Mouse (Mus musculus): ENCODE results near the gene Podxl2. TPM values are rescaled to one million over a fixed set of nuclear protein-coding genes. Genes with fewer than 3 reads are reported as not detected.

Gene Podxl2
- polyA plus RNA-seq, 1 experiment = 3.4 TPM

- no peak for TF ChIP-seq TCF3 (IDR thresholded peaks at IDR 0.05; ENCODE audit: insufficient read length, low read depth)
- TF ChIP-seq POLR2AphosphoS2 (IDR thresholded peaks at IDR 0.05; ENCODE audit: insufficient read length, low read depth) = no peak
- no peak for TF ChIP-seq REST (IDR thresholded peaks at IDR 0.05; ENCODE audit: insufficient read depth, insufficient read length)
- no peak for TF ChIP-seq TCF12 (IDR thresholded peaks at IDR 0.05; ENCODE audit: insufficient read depth, poor library complexity, severe bottlenecking)
- TF ChIP-seq MYOD1 (IDR thresholded peaks at IDR 0.05; ENCODE audit: control insufficient read depth in 1 of 3, insufficient read length in 2 of 3, low read depth in 2 of 3) = no peak
- TF ChIP-seq CEBPB (IDR thresholded peaks at IDR 0.05; ENCODE audit: insufficient read depth, poor library complexity, severe bottlenecking) = no peak
- no peak for TF ChIP-seq E2F4 (IDR thresholded peaks at IDR 0.05; ENCODE audit: insufficient read depth)
- no peak for TF ChIP-seq POLR2A (IDR thresholded peaks at IDR 0.05; ENCODE audit: insufficient read length, low read depth)
- TF ChIP-seq MYOG (IDR thresholded peaks at IDR 0.05; ENCODE audit: control insufficient read depth in 1 of 3, insufficient read depth in 1 of 3, insufficient read length in 2 of 3, low read depth in 2 of 3) = no peak
- TF ChIP-seq USF1 (IDR thresholded peaks at IDR 0.05; ENCODE audit: low read depth) = no peak
- TF ChIP-seq SRF (IDR thresholded peaks at IDR 0.05; ENCODE audit: control insufficient read depth, insufficient read length, low read depth) = no peak
- TF ChIP-seq MAX (IDR thresholded peaks at IDR 0.05; ENCODE audit: low read depth) = no peak
- Histone ChIP-seq H3K4me3 (peak overlapping the region; percentile 58), H3ac (ENCODE audit: control insufficient read depth, insufficient read length) (no peak overlapping the region), H3K4me2 (ENCODE audit: low read depth) (peak overlapping the region; percentile 89), H3K27me3 (ENCODE audit: control insufficient read depth, insufficient read depth, insufficient read length) (no peaks in the 10 kb centered on the region), H3K79me2 (ENCODE audit: control insufficient read depth, insufficient read depth) (peaks cover 6% of the 10 kb centered on the region), H3K36me3 (ENCODE audit: control insufficient read depth, insufficient read depth) (no peaks in the 10 kb centered on the region)
Observed at GRCm38 (mm10) chr6:88899086-88899485, 24.2 kb upstream of the Podxl2 start.

- no peaks in the 10 kb centered on the region for H3K27me3 ChIP-seq (ENCODE audit: control insufficient read depth, insufficient read depth, insufficient read length)
- no peaks in the 10 kb centered on the region for H3K36me3 ChIP-seq (ENCODE audit: control insufficient read depth, insufficient read depth)
- peak within 1 kb of the TSS; percentile 89 for H3K4me2 ChIP-seq (ENCODE audit: low read depth)
- TF ChIP-seq TCF3 (IDR thresholded peaks at IDR 0.05; ENCODE audit: insufficient read length, low read depth) (no peak), POLR2A (IDR thresholded peaks at IDR 0.05; ENCODE audit: insufficient read length, low read depth) (peak; percentile 61), POLR2AphosphoS2 (IDR thresholded peaks at IDR 0.05; ENCODE audit: insufficient read length, low read depth) (peak; percentile 21), MAX (IDR thresholded peaks at IDR 0.05; ENCODE audit: low read depth) (no peak), MYOG (IDR thresholded peaks at IDR 0.05; ENCODE audit: control insufficient read depth in 1 of 3, insufficient read depth in 1 of 3, insufficient read length in 2 of 3, low read depth in 2 of 3) (peak in 1 of 3 experiments; percentile 76), E2F4 (IDR thresholded peaks at IDR 0.05; ENCODE audit: insufficient read depth) (peak; percentile 64), REST (IDR thresholded peaks at IDR 0.05; ENCODE audit: insufficient read depth, insufficient read length) (no peak), CEBPB (IDR thresholded peaks at IDR 0.05; ENCODE audit: insufficient read depth, poor library complexity, severe bottlenecking) (no peak), TCF12 (IDR thresholded peaks at IDR 0.05; ENCODE audit: insufficient read depth, poor library complexity, severe bottlenecking) (no peak), USF1 (IDR thresholded peaks at IDR 0.05; ENCODE audit: low read depth) (peak; percentile 96), SRF (IDR thresholded peaks at IDR 0.05; ENCODE audit: control insufficient read depth, insufficient read length, low read depth) (peak; percentile 39), MYOD1 (IDR thresholded peaks at IDR 0.05; ENCODE audit: control insufficient read depth in 1 of 3, insufficient read length in 2 of 3, low read depth in 2 of 3) (peak in 2 of 3 experiments; percentile 70 to 85)
- peak within 1 kb of the TSS; percentile 48 for H3ac ChIP-seq (ENCODE audit: control insufficient read depth, insufficient read length)
- peaks cover 6% of the 10 kb centered on the region for H3K79me2 ChIP-seq (ENCODE audit: control insufficient read depth, insufficient read depth)
- H3K4me3 ChIP-seq = peak within 1 kb of the TSS; percentile 58
Observed at GRCm38 (mm10) chr6:88898534-88899048, 23.7 kb upstream of the Podxl2 start, which contains the start of gene Mcm2. Gene Mcm2 (minus strand): TSS chr6:88898780.

GRCm38 (mm10) chr6:88897246-88897645 lies 22.4 kb upstream of the Podxl2 start:
- H3K79me2 ChIP-seq (ENCODE audit: control insufficient read depth, insufficient read depth) = no peaks in the 10 kb centered on the region
- H3K4me2 ChIP-seq (ENCODE audit: low read depth) = peak overlapping the region; percentile 89
- TF ChIP-seq TCF3 (IDR thresholded peaks at IDR 0.05; ENCODE audit: insufficient read length, low read depth) (no peak), USF1 (IDR thresholded peaks at IDR 0.05; ENCODE audit: low read depth) (no peak), MYOD1 (IDR thresholded peaks at IDR 0.05; ENCODE audit: control insufficient read depth in 1 of 3, insufficient read length in 2 of 3, low read depth in 2 of 3) (no peak), MAX (IDR thresholded peaks at IDR 0.05; ENCODE audit: low read depth) (no peak), POLR2AphosphoS2 (IDR thresholded peaks at IDR 0.05; ENCODE audit: insufficient read length, low read depth) (no peak), REST (IDR thresholded peaks at IDR 0.05; ENCODE audit: insufficient read depth, insufficient read length) (no peak), SRF (IDR thresholded peaks at IDR 0.05; ENCODE audit: control insufficient read depth, insufficient read length, low read depth) (no peak), E2F4 (IDR thresholded peaks at IDR 0.05; ENCODE audit: insufficient read depth) (no peak), POLR2A (IDR thresholded peaks at IDR 0.05; ENCODE audit: insufficient read length, low read depth) (no peak), CEBPB (IDR thresholded peaks at IDR 0.05; ENCODE audit: insufficient read depth, poor library complexity, severe bottlenecking) (no peak), MYOG (IDR thresholded peaks at IDR 0.05; ENCODE audit: control insufficient read depth in 1 of 3, insufficient read depth in 1 of 3, insufficient read length in 2 of 3, low read depth in 2 of 3) (no peak), TCF12 (IDR thresholded peaks at IDR 0.05; ENCODE audit: insufficient read depth, poor library complexity, severe bottlenecking) (no peak)
- H3K4me3 ChIP-seq = peak overlapping the region; percentile 58
- H3K36me3 ChIP-seq (ENCODE audit: control insufficient read depth, insufficient read depth) = no peaks in the 10 kb centered on the region
- H3ac ChIP-seq (ENCODE audit: control insufficient read depth, insufficient read length) = no peak overlapping the region
- no peaks in the 10 kb centered on the region for H3K27me3 ChIP-seq (ENCODE audit: control insufficient read depth, insufficient read depth, insufficient read length)

- no peak overlapping the region for H3K4me3 ChIP-seq
- TF ChIP-seq MYOG (IDR thresholded peaks at IDR 0.05; ENCODE audit: control insufficient read depth in 1 of 3, insufficient read depth in 1 of 3, insufficient read length in 2 of 3, low read depth in 2 of 3) (no peak), MYOD1 (IDR thresholded peaks at IDR 0.05; ENCODE audit: control insufficient read depth in 1 of 3, insufficient read length in 2 of 3, low read depth in 2 of 3) (no peak), CEBPB (IDR thresholded peaks at IDR 0.05; ENCODE audit: insufficient read depth, poor library complexity, severe bottlenecking) (no peak), MAX (IDR thresholded peaks at IDR 0.05; ENCODE audit: low read depth) (no peak), E2F4 (IDR thresholded peaks at IDR 0.05; ENCODE audit: insufficient read depth) (no peak), TCF12 (IDR thresholded peaks at IDR 0.05; ENCODE audit: insufficient read depth, poor library complexity, severe bottlenecking) (no peak), USF1 (IDR thresholded peaks at IDR 0.05; ENCODE audit: low read depth) (no peak), TCF3 (IDR thresholded peaks at IDR 0.05; ENCODE audit: insufficient read length, low read depth) (no peak), POLR2AphosphoS2 (IDR thresholded peaks at IDR 0.05; ENCODE audit: insufficient read length, low read depth) (no peak), SRF (IDR thresholded peaks at IDR 0.05; ENCODE audit: control insufficient read depth, insufficient read length, low read depth) (no peak), POLR2A (IDR thresholded peaks at IDR 0.05; ENCODE audit: insufficient read length, low read depth) (no peak), REST (IDR thresholded peaks at IDR 0.05; ENCODE audit: insufficient read depth, insufficient read length) (no peak)
- H3K4me2 ChIP-seq (ENCODE audit: low read depth) = no peak overlapping the region
- no peaks in the 10 kb centered on the region for H3K27me3 ChIP-seq (ENCODE audit: control insufficient read depth, insufficient read depth, insufficient read length)
- H3K79me2 ChIP-seq (ENCODE audit: control insufficient read depth, insufficient read depth) = no peaks in the 10 kb centered on the region
- no peak overlapping the region for H3ac ChIP-seq (ENCODE audit: control insufficient read depth, insufficient read length)
- no peaks in the 10 kb centered on the region for H3K36me3 ChIP-seq (ENCODE audit: control insufficient read depth, insufficient read depth)
Observed at GRCm38 (mm10) chr6:88895943-88896342, 21.1 kb upstream of the Podxl2 start.
